Mouse (Mus musculus): ENCODE measurements around the gene Sema3b.

- TF ChIP-seq CTCF (IDR thresholded peaks at IDR 0.05; ENCODE audit: extremely low read depth, insufficient read depth, low read length) (no peak), POLR2A (IDR thresholded peaks at IDR 0.05; ENCODE audit: extremely low read depth, insufficient read depth, low read length) (no peak)
Measured at GRCm38 (mm10) chr9:107653474-107653873, 44.4 kb upstream of the Sema3b start.

All from cortical plate, adult 2 months (tissue).